ENCODE assay signal across 9 mouse cellular contexts in genomic region chr9:61985183-61985863, GRCm38 (mm10). TPM values are rescaled to one million over a fixed set of nuclear protein-coding genes. Genes with fewer than 3 reads are reported as not detected.
DNase-seq lines count a peak whose midpoint lies in the region; ATAC-seq lines count a peak whose summit lies in the region.
"Had no signal": no experiment of that assay in that cellular context is flagged by ENCODE, and none has a peak within 500 bp of the region (broad histone marks: within the 10 kb centered on the region; RNA-seq: fewer than 3 reads in every experiment).

No protein-coding gene starts in this region.

- H3K4me3 ChIP-seq in hindbrain, embryonic 10.5 days: no peak overlapping the region
- no peak overlapping the region for H3K4me3 ChIP-seq in hindbrain, embryonic 12.5 days
- H3K4me3 ChIP-seq: limb, embryonic 13.5 days had no signal

- DNase-seq in hindbrain, embryonic 10.5 days (ENCODE audit: low spot score): peak; percentile 46
- peak; percentile 55 to 65 for DNase-seq in CD8-positive naive resting alpha-beta T cell, adult 2 months (ENCODE audit: low read depth in 2 of 2, low spot score in 2 of 2)
- peak; percentile 24 for DNase-seq in c-Kit-positive CD71-positive TER-119-negative erythroid progenitor cells, embryonic 14.5 days (ENCODE audit: low read depth)
- peak; percentile 47 to 59 for DNase-seq in frontal cortex, postnatal 25 days (ENCODE audit: low spot score in 2 of 2)
- DNase-seq in layer of hippocampus, adult 9-11 months: peak; percentile 39
- DNase-seq in testis, postnatal 10 days (ENCODE audit: low spot score): peak; percentile 79

- ATAC-seq in hindbrain, embryonic 12.5 days (ENCODE audit: low FRiP score): no peak
- 0 out of 2 replicates have a peak, but pooled peaks have one; percentile 45 for ATAC-seq in monocyte, adult 5-6 weeks (replicated peaks; ENCODE audit: insufficient number of reproducible peaks, low FRiP score, low TSS enrichment, poor library complexity, severe bottlenecking)

- H3K27ac ChIP-seq in hindbrain, embryonic 10.5 days: no peak overlapping the region
- H3K27ac ChIP-seq in hindbrain, embryonic 12.5 days: no peak overlapping the region
- H3K27ac ChIP-seq: limb, embryonic 13.5 days had no signal

- 73% methylated on average over 11 of the region's 11 CpGs for WGBS in hindbrain, embryonic 10.5 days
- 62% methylated on average over 11 of the region's 11 CpGs for WGBS in hindbrain, embryonic 12.5 days

- no peak overlapping the region for H3K4me2 ChIP-seq in hindbrain, embryonic 12.5 days (replicated peaks)
- H3K4me2 ChIP-seq: limb, embryonic 13.5 days had no signal

- H3K4me1 ChIP-seq in hindbrain, embryonic 10.5 days (replicated peaks): no peaks in the 10 kb centered on the region
- H3K4me1 ChIP-seq in hindbrain, embryonic 12.5 days: no peaks in the 10 kb centered on the region

- H3K9me3 ChIP-seq in hindbrain, embryonic 10.5 days: no peaks in the 10 kb centered on the region
- no peaks in the 10 kb centered on the region for H3K9me3 ChIP-seq in hindbrain, embryonic 12.5 days (replicated peaks)
- H3K9me3 ChIP-seq: limb, embryonic 13.5 days had no signal

- no peak overlapping the region for H3K9ac ChIP-seq in hindbrain, embryonic 12.5 days
- H3K9ac ChIP-seq: limb, embryonic 13.5 days had no signal

- H3K36me3 ChIP-seq in hindbrain, embryonic 10.5 days: no peaks in the 10 kb centered on the region
- H3K36me3 ChIP-seq in hindbrain, embryonic 12.5 days: no peaks in the 10 kb centered on the region
- H3K36me3 ChIP-seq: limb, embryonic 13.5 days had no signal

- H3K27me3 ChIP-seq in hindbrain, embryonic 10.5 days (ENCODE audit: insufficient read depth, poor library complexity, severe bottlenecking): no peaks in the 10 kb centered on the region
- no peaks in the 10 kb centered on the region; the same call in 1 of the 2 replicates for H3K27me3 ChIP-seq in hindbrain, embryonic 12.5 days

RNA-seq across cellular contexts. Expression of gene Kif23, which starts 38.7 kb away (rescaled TPM):
- polyA plus RNA-seq in hindbrain, embryonic 10.5 days (2016; fragmentation: Nextera tagmentation; extraction: Ambion mirVana): 75.7 and 110 TPM in 2 replicates
- 72.2 and 75.6 TPM in 2 replicates for polyA plus RNA-seq in hindbrain, embryonic 12.5 days (2016; fragmentation: Nextera tagmentation; extraction: Ambion mirVana)
- 28.8 to 78.3 TPM (median 41.1 TPM) in 3 replicates for total RNA-seq in monocyte, adult 5-6 weeks (2017)

RNA-seq across cellular contexts. Expression of gene Paqr5, which starts 41.3 kb away (rescaled TPM):
- 0.58 and 0.65 TPM in 2 replicates for polyA plus RNA-seq in hindbrain, embryonic 10.5 days (2016; fragmentation: Nextera tagmentation; extraction: Ambion mirVana)
- 0.52 and 0.93 TPM in 2 replicates for polyA plus RNA-seq in hindbrain, embryonic 12.5 days (2016; fragmentation: Nextera tagmentation; extraction: Ambion mirVana)
- total RNA-seq in monocyte, adult 5-6 weeks (2017): 0.49 to 0.76 TPM in 2 of 3 replicates, not detected in the other

Comparison
In these comparisons a context has a peak if more than half of its experiments do, and no peak if none do; other contexts are left out.
1. DNase-seq: peak in every context shown above with its lines; median percentile 79 in testis, postnatal 10 days; 60 in CD8-positive naive resting alpha-beta T cell, adult 2 months; 53 in frontal cortex, postnatal 25 days; 46 in hindbrain, embryonic 10.5 days; 39 in layer of hippocampus, adult 9-11 months; 24 in c-Kit-positive CD71-positive TER-119-negative erythroid progenitor cells, embryonic 14.5 days.